Comparison of ENCODE assay signal across 23 mouse cellular contexts in the genomic region with DNA sequence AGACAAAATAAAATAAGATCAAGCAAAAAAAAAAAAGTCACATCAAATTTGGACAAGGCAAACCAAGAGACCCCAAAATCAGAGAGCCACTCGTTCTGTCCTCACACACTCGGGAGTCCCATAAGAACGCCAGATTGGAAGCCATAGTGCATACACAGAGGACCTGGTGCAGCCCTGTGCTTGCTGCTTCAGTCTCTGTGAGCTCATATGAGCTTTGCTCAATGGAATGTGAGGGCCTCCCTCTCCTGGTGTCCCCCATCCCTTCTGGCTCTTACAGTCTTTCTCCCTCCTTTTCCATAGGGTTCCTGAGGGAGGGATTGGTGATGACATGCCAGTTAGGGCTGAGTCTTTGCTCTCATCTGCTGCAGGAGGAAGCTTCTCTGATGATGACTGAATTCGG. TPM values are rescaled to one million over a fixed set of nuclear protein-coding genes. Genes with fewer than 3 reads are reported as not detected.
"Had no signal": no experiment of that assay in that cellular context is flagged by ENCODE, and none has a peak within 500 bp of the region (broad histone marks: within the 10 kb centered on the region; RNA-seq: fewer than 3 reads in every experiment).

No protein-coding gene starts in this region.

- H3K4me3 ChIP-seq: kidney, embryonic 15.5 days; limb, embryonic 13.5 days; liver, embryonic 13.5 days; megakaryocyte, embryonic 14.5 days; midbrain, embryonic 10.5 days; midbrain, embryonic 13.5 days; myocyte; neural tube, embryonic 13.5 days had no signal

- H3K27ac ChIP-seq: kidney, embryonic 15.5 days; limb, embryonic 13.5 days; liver, embryonic 13.5 days; midbrain, embryonic 10.5 days; midbrain, embryonic 13.5 days; stomach, postnatal 0 days had no signal

- DNase-seq: kidney, adult 11 months; kidney, adult 8-10 months; kidney, postnatal 10 days; kidney, postnatal 36 days; left cerebral cortex, postnatal 4 days; liver, embryonic 13.5 days; lung, adult 2 months; lung, postnatal 36 days; right cerebral cortex, adult 18-20 months; right cerebral cortex, postnatal 14 days; right cerebral cortex, postnatal 4 days; thymus, adult 2 months; thymus, postnatal 14 days; thymus, postnatal 4 days had no signal

RNA-seq across cellular contexts. Expression of gene Dclk1, which starts 27.6 kb away (rescaled TPM):
- total RNA-seq: monocyte, adult 5-6 weeks had no signal
